Mouse (Mus musculus): Measurements from ENCODE around the gene Bcar1.

The Bcar1 gene

DNA sequence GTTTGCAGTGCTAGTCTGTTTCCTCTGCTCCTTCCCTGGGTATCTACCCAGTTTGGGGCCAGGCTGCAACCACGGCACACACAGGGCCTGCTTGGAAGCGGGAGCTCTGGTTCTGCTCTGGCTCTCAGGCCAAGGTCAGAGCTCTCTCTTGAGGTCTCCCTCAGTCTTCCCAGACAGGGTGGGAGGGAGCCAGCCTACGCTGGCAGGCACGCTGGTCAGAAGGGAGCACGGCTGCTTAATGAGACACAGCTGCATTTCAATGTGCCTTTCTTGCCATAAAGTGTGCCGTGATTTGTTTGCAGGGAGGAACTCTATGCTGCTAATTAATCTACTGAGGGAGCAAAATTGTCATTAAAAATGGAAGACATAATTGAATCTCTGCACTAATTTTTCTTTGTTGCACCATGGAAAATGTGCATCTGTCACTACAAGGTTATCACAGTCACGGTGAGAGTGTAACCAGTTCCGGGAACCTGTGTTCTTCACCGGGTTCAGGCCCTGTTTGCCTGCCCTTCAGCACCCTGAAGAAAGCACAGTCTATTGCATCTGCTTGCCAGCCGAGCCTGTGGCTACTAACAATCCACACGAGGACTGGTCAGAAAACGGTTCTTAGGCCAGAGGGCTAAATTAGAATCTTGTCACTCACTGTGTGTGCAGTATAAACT, 26.3 kb upstream of the Bcar1 start:
- no peak for DNase-seq (ENCODE audit: low read depth, low spot score)

DNA sequence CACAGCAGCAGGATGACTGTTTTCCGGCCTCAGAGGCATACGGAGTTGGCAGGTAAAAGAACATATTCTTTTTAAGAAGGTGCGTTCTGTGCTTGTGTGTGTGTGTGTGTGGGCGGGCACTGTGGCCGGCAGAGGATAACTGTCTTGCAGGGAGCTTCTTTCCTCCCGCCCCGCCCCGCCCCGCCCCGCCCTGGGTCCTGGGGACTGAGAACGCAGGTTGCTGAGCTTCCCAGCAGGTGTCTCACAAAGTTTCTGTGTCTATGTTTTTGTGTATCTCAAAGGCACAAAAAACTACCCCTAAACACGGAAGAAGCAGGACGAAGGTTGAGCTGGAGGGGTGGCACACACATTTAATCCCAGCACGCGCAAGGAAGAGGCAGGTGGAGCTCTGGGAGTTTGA, 25.7 kb upstream of the Bcar1 start:
- no peak for DNase-seq (ENCODE audit: low read depth, low spot score)

DNA sequence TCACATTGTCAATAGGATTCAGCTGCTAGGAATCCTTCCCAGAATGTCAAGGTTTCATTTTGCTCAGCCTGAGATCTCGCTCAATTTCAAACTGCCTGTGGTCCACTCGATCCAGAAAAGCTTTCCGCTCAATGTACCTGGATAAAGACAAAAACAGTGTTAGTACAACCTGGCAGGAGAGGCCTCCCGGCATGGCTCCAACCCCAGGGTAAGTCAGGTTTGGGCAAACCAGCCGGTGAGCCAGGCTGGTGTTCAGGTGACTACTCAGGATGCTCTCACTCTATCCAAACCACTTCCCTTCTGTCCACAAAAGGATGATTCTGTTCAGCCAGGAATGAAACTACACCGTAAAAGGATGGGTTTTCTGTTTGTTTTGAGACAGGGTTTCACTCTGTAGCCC, 25.0 kb upstream of the Bcar1 start:
- no peak for DNase-seq (ENCODE audit: low read depth, low spot score)

DNA sequence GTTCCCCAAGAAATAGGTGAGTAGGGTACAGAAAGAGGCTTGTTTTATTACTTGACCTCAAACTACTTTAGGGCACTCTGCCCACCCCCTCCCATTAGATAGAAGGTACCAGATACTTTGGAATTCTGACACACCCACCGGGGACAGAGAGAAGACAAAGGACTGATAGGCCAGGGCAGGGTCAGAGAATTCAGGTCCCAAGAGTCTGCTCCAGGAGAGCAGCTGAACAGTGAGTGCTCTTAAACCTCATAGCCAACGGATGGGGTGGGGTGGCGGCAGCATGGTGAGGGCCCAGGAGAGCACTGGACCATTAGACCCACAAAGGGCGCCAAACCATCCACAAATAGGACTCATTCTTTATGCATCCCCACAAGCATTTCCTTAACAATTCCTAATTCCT, 22.0 kb upstream of the Bcar1 start:
- no peak for DNase-seq (ENCODE audit: low read depth, low spot score)

DNA sequence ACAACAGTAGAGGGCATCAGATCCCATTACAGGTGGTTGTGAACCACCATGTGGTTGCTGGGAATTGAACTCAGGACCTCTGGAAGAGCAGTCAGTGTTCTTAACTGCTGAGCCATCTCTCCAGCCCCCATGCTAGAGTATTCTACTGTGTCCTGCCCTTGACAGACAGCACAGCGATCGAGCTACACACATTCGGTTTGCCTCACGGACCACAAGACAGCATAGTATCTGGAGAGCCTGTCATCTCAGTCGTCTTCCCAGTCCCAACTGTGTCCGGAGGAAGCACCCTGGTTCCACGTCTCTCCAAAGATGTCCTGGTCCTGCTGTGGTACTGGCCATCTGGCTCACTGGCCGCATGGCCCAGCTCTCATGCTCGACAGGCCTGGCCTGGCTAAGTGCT, 21.5 kb upstream of the Bcar1 start:
- DNase-seq (ENCODE audit: low read depth, low spot score): no peak

DNA sequence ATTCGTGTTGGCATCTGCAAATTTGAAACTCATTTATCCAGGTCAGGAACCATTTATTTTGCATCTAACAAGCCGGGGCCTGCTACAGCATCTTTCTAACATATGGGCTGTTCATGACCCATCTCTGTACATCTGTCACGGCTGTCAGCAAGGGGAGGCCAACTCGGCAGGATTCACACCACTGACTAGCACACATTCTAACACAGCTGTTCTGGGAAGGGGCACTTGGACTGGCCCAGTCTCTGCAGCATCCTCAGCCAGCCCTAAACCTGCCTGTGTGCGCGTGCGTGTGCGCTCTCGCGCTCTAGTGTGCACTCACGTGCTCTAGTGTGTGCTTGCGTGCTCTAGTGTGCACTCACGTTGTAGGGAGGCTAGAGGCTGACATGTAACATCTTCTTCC, 17.1 kb upstream of the Bcar1 start:
- DNase-seq (ENCODE audit: low read depth, low spot score): no peak

DNA sequence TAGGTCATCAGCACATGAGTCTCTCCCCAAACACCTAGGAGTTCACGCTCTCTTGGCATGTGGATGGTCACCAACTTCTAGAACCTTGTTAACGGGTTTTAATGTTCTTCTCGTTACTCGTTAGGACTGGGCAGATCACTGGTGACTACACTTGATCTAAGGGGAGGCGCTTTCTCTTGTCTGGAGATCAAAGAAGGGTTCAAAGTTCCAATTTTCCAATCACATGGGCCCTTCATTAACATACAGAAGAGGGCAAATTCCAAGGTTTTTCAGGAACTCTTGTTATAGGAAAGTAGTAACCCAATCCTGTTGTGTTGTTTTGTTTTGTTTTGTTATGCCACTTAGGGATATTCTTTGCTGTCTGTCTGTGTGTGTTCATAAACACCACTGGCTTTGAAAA, 15.2 kb upstream of the Bcar1 start:
- DNase-seq (ENCODE audit: low read depth, low spot score): no peak

DNA sequence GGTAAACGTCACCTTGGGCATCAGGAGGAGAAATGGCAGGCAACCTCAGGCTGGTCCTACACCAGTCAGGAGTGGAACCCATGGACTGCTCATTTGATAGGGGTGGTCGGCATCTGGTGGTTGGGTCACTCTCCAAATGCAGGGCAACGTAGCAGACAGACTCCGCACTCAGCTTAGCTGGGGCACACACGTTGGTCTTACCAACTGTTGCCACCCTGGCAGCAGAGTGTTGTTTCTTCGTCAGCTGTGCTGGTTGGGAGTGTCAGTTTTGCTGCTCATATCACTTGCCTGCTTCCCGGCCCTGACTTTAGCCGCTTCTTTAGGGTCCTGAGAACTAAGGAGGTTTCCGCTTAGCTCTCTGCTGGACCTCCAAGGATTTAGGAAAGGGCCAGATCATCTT, 14.0 kb upstream of the Bcar1 start:
- no peak for DNase-seq (ENCODE audit: low read depth, low spot score)

DNA sequence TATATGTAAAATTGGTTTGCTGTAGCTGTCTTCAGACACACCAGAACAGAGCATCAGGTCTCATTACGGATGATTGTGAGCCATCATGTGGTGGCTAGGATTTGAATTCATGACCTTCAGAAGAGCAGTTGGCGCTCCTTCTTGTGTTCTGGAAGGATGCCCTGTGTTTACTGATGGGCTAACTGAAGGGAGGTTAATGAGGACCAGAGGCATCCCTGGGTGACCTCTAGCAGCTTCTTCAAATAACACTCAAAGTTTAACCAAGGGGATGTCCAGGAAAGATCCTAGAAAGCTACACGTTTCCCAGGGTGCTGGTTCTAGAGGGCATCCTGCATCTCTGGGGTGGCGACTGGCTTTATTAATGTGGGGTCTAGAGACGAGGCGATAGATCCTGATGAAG, 11.1 kb upstream of the Bcar1 start:
- DNase-seq (ENCODE audit: low read depth, low spot score): no peak

DNA sequence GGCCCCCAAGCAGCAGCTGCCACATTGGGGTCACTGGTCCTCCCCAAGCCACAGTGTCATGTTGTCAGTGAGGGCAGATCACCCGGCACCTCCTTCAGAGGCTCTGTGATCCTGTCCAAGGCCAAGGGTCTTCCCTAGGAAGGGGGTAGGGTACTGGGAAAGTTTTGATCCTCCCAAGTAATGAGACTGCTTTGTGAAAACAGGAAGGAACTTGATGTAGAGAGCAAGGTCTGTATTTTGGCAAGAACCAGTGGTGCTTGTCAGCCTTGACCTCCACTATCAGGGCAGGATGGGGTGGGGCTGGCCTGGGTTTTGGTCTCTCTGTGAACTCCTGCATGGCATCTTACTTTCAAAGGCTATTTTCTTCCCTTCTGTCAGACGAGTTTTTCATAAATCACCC, 10.5 kb upstream of the Bcar1 start:
- DNase-seq (ENCODE audit: low read depth, low spot score): no peak

DNA sequence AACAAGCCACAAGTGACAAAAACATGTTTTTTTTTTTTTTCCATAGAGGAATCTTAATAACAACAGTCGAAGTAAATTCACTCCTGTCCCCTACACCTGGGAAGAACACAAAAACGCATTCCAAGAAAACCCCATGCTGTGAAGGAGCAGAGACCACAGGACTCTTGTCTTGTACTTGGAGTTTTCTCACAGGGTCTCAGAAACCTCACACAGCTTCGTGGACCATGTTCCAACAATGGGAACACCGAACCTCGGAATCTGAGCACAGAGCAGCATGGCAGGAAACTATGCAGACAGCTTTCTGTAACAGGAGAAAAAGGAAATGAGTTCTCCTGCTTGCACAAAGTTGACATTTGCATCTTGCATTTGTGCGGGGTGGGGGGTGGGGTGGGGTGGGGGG, 5.2 kb upstream of the Bcar1 start:
- no peak for DNase-seq (ENCODE audit: low read depth, low spot score)

DNA sequence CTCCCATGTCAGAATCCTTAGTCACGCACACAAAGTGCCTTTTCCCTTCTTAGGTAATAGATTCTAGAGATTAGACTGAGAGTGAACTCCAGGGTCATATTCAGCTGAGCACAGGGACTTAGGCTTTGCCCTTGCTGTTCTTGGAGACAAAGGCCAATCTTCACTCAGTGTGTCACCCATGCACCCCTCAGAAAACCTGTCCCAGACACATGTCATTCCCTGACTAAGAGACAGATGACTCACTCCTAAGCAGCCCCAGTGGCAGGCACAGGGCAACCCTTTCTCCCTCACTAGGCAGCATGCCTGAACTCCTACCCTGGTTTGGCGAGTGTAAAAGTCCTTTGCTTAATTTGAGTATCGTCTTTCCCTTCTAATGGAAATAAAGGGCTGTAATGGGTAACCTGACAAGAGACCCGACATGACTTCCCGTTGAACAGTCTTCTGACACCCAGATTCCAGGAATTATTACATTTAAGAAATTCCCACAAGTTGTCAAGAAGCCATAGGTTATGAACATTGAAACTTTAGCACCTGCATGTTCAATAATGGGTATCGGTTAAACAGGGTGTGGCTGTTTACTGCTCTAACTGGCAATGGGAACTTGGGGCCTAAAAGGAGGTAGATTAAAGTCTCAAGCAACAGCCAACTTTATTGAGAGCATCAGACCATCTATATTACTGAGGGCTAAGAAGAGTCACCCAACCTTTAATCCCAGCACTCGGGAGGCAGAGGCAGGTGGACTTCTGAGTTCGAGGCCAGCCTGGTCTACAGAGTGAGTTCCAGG, 4.4 kb upstream of the Bcar1 start:
- DNase-seq (ENCODE audit: low read depth, low spot score): no peak

DNA sequence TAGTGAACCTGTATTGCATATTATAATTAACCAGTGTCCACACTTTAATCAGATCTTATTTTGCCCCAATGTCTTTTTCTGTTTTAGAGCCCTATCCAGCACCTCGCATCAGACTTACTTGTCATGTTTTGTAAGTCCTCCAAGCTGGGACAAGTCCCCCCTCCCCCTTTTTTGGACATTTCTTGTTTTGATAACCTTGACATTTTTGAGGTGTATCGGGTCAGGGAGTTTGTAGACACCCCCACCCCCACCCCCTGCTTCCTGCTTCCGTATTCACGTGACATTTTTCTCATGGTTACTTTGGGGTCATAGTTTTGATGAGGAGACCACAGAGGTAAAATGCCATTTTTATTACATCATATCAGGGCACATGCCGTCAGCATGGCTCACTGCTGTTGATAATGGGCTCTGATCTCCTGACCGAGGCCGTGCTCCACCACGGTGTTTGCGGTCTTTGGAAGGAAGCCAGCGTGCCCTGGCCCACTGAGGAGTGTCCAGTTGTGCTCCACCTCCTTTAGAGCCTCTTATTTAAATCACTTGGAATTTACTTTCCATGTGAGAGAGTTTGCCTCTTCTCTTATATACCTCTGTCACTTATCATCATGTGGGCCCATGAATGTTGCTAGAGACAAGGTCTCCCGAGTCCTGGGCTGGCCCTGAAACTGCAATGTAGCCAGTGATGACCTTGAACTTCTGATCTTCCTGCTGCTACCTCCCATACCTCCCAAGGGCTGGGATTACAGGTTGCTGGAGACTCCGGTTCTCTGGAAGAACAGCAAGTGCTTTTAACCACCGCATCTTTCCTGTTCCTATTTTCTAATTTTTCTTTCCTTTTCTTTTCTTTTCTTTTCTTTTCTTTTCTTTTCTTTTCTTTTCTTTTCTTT, 3.2 kb upstream of the Bcar1 start:
- DNase-seq (ENCODE audit: low read depth, low spot score): no peak

DNA sequence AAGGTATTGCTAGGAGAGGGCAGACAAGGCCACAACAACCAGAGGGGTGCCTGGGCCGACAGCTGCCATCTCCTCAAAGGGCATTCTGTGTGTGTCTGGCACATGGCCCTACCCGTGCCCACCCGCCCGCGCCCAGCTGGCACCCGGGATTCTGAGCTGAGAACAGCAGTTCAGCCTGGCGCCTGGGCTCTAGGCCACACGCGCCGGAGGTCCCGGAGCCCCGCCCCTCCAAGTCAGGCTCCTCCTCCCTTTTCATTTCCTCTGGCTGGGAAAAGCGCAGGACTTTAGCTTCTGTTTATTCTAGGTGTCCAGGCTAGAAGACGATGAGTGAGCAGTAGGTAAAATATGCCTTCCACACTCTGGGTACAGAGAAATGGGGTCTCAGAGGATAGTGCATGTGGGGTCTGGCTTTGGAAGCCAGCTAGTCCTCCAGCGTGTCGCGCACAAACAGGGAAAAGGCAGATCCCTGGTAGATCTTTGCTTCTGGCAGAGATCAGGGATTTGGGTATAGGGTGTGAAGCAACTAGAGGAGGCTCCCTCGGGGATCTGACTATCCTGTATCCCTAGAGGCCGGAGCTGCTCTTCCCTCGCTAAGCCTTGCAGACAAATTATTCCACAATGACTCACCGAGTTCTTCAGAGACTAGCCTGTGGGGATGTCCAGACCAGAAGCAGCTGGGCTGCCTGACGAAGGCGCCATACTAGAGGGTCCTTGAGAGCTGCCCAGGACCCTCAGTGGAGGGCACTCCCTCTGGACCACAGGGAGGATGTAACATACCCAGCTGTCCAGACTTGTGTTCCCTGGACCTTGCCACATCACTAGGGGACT, 2.2 kb upstream of the Bcar1 start:
- DNase-seq (ENCODE audit: low read depth, low spot score): no peak

DNA sequence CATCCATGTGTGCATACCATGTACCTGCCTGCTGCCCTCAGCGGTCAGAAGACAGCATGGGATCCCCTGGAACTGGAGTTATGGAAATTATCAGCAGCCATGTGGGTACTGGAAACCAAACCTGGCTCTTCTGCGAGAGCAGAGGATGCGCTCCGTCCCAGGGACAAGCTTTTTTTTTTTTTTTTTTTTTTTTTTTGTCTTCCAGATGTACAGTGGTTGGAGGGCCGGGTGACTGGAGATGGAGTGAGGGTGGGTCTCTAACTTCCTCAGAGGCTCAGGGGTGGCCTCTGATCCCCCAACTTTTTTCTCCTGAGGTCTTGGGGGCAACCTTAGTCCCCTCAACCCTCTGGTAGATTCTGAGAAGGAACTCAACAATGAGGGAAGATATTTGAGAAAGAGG, 1.5 kb upstream of the Bcar1 start:
- no peak for DNase-seq (ENCODE audit: low read depth, low spot score)

DNA sequence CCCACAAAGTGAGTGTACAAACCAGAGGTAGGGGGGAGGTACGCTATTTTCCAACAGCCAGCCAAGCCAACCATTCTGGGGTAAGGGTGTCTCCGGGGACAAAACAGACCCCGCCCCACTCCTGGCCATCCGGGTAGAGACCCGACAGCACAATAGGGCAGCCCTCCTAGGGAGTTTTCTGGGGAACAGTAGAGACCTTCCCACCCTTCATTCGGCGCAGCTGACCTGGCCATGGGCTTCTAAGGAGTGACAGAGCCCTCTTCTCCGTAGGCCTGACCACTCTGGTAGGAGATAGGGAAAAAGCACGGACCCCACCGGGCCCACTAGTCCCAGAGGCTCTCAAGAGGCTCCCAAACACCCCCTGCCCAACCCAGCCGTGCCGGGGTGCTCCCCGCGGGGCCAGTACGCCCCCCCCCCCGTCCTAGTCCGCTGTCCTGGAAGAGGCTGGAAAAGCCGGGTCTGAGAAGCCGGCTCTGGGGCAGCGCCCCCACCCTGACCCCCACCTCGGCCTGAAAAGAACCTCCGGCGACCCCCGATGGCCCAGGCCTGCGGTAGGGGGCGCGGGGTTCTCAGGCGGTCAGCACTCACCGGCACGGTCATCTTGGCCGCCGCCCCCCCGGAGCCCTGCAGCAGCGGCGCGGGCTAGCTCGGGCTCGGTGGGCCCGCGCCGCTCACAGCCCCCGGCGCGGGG, 363 bp downstream of the Bcar1 start:
- DNase-seq (ENCODE audit: low read depth, low spot score): no peak

DNA sequence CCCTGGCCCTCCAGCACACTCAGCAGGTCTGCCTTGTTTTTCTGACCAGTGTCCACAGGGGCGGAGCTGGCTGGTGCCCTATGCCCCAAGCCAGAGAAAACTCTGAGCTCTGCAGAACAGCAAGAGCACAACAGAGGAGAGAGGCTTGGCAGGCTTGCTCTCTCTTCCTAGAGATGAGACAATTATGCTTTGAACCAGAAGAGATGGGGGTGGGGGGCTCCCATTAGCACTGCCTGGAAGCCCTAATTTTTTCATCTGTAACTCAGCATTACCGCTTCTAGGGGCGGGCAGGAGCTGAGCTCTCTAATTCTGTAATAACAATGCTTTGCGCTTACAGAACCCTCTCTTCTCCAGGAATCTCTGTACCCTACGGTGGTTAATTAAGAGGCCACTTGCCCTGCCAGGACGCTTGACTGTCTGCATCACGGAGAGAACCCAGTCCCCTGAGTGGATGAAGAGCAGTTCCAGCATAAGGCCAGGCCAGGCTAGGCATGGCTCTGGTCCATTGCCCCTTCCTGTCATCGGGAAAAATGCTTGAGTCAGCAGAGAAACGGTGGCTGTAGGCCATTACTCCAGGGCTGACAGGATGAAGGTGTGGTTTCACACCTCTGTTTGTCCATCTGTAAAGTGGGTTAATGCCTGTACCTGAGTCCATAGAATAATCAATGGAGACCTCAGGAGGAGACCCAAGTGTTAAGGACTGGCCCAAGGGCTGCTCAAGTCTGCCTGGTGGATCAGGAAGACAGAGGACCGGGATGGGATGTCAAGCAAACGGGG, 1.2 kb downstream of the Bcar1 start:
- no peak for DNase-seq (ENCODE audit: low read depth, low spot score)

DNA sequence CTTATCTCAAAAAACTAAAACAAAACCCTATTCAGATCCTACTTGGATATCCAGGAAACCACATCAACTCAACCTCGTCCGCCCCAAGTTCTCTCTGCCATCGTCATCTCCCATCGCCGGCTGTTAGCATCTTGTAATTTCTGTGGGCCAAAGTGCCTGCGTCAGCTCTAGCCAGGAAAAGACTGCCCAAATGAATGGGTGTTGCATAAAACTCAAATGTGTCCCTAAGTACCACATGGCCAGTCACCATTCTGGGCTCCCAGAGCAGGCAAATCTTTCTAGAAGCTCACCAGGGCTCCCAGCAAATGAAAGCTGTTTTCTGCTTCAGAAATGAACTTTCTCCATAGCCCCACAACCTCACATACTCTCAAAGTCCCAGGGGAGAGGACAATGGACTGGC, 2.1 kb downstream of the Bcar1 start:
- no peak for DNase-seq (ENCODE audit: low read depth, low spot score)

DNA sequence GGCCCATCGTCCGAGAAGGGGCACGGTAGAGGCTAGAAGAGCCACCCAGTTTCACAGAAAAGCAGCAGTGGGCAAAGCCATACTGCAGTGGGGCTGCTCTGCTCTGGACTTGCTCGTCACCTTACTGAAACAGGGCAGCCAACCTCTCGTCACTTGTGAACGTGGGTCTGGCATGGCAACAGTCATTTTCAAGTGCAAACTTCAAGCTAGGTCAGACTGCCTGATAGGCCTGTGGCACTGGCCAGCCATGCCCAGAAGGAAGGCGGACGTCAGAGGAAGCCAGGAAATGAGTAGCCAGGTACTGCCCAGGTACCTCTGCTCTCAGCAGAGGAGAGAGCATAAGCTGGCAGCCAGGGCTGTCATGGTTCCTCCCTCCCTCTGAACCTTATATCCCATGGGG, 2.6 kb downstream of the Bcar1 start:
- no peak for DNase-seq (ENCODE audit: low read depth, low spot score)

DNA sequence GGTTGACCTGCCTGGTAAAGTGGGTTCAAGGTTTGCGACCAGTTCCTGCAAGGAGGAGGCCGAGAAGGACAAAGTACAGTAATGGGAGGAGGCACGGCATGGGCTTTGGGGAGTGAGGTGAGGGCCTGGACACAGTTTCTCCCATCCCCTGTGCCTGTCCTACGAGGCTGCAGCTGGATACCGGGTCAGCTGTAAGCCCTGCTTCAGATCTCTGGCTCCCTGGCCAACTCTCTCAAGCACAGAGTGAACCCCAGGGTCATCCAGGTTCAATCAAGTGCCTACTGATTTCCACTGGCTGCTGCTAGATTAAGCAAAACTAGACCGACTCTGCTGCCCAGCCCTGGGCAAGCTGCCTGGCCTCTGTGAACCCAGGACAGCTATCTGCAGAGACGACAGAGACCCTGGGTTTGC, 3.3 kb downstream of the Bcar1 start:
- no peak for DNase-seq (ENCODE audit: low read depth, low spot score)
